Mouse (Mus musculus) embryonic fibroblast, embryonic 13.5 days (primary cell): ENCODE data around the gene Acad12. TPM values are rescaled to one million over a fixed set of nuclear protein-coding genes. Genes with fewer than 3 reads are reported as not detected.

Experiments used
- H3K27ac ChIP-seq: 2 replicates; pipeline ENCODE4 v1.5.1; 2012; ENCODE audit warnings: low read length, control low read depth, inconsistent platforms; ENCODE audit not compliant: insufficient read depth
- H3K4me1 ChIP-seq: 2 replicates; pipeline ENCODE4 v1.6.1; 2011; ENCODE audit warnings: low read length; ENCODE audit not compliant: control insufficient read depth, insufficient read depth
- H3K4me3 ChIP-seq: 2 replicates; pipeline ENCODE4 v1.5.1; 2011; ENCODE audit warnings: mild to moderate bottlenecking, control low read depth, low read length; ENCODE audit not compliant: insufficient read depth
- CTCF ChIP-seq: IDR thresholded peaks from 2 replicates; pipeline ENCODE4 v1.5.1; 2011; ENCODE audit warnings: mild to moderate bottlenecking, control low read depth, low read length, moderate library complexity, borderline replicate concordance; ENCODE audit not compliant: insufficient read depth
- POLR2A ChIP-seq: IDR thresholded peaks from 2 replicates; pipeline ENCODE4 v1.6.1; 2011; ENCODE audit warnings: low read depth, mild to moderate bottlenecking, control low read depth, low read length, moderate library complexity
- polyA plus RNA-seq: library from polyadenylated mRNA; stranded (reverse); fragments of >200 nt; gene quantifications from 2 replicates; pipeline ENCODE4 v1.2.4, GENCODE M21; 2011; ENCODE audit warnings: low read depth; ENCODE audit not compliant: missing spikeins, insufficient read length

Gene Acad12
- polyA plus RNA-seq, 1 experiment, result 3.8 TPM

- no peak overlapping the region for H3K27ac ChIP-seq
- TF ChIP-seq CTCF (no peak), POLR2A (no peak)
- no peak overlapping the region for H3K4me3 ChIP-seq
- no peaks in the 10 kb centered on the region; the same call in 1 of the 2 replicates for H3K4me1 ChIP-seq
These were observed 69.5 kb downstream of the Acad12 start for GRCm38 (mm10) chr5:121549196-121549595.

DNA sequence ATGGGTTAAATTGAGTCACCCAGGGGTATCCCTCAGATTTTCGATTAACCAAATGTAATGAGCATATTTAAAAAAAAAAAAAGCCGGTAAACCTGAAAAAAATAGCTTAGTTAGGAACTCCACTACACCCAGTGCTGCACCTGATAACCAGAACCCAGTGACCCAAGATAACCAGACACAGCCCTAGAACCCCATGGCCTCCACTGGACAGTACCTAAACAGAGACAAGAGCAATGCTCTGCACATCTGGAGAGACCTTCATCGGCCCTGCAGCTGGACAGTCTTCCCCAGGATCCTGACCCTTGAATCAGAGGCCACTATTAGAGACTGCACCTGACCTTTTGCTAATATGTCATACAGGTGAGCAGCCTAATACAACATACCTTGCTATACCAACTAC lies 71.7 kb downstream of the Acad12 start:
- Histone ChIP-seq H3K27ac (no peak overlapping the region), H3K4me1 (no peaks in the 10 kb centered on the region; the same call in none of the 2 replicates), H3K4me3 (no peak overlapping the region)
- TF ChIP-seq CTCF (no peak), POLR2A (no peak)

Other genes starting within 250 kb of the Acad12 start
- gene Trafd1, start 233.3 kb downstream of the Acad12 start, polyA plus RNA-seq, result 34.5 and 36.1 TPM in 2 replicates
- 24.6 and 34.4 TPM in 2 replicates for gene Naa25, start 221.0 kb downstream of the Acad12 start, polyA plus RNA-seq
- 2.0 TPM in 1 of 2 replicates, not detected in the other for gene Tmem116, start 167.0 kb downstream of the Acad12 start, polyA plus RNA-seq
- gene Erp29, start 166.4 kb downstream of the Acad12 start, polyA plus RNA-seq, result 135 and 136 TPM in 2 replicates
- gene Adam1b, start 115.5 kb downstream of the Acad12 start, polyA plus RNA-seq, result not detected in 2 replicates
- 1.9 and 2.7 TPM in 2 replicates for gene Adam1a, start 73.5 kb downstream of the Acad12 start, polyA plus RNA-seq
- not detected in 2 replicates for gene Gm42878, start 73.5 kb downstream of the Acad12 start, polyA plus RNA-seq
- gene Mapkapk5, start 73.0 kb downstream of the Acad12 start, polyA plus RNA-seq, result 65.3 and 68.3 TPM in 2 replicates
- 167 and 221 TPM in 2 replicates for gene Aldh2, start 25.1 kb downstream of the Acad12 start, polyA plus RNA-seq
- gene Acad10, start 41.6 kb upstream of the Acad12 start, polyA plus RNA-seq, result 2.3 and 2.7 TPM in 2 replicates
- gene Brap, start 41.6 kb upstream of the Acad12 start, polyA plus RNA-seq, result 41.4 and 46.3 TPM in 2 replicates
- gene Atxn2, start 92.4 kb upstream of the Acad12 start, polyA plus RNA-seq, result 174 and 196 TPM in 2 replicates
- gene Sh2b3, start 218.7 kb upstream of the Acad12 start, polyA plus RNA-seq, result 21.1 and 23.6 TPM in 2 replicates
- 4.8 and 6.4 TPM in 2 replicates for gene Pheta1, start 230.0 kb upstream of the Acad12 start, polyA plus RNA-seq